Mouse (Mus musculus) heart, adult 9 months (tissue): ENCODE data around the gene Phgr1.

Source experiments
- DNase-seq, 2 experiments: peaks; one replicate each; pipeline ENCODE4 v3.0.0; 2022; ENCODE audit warnings: low spot score in 2 of 2

Phgr1 gene

GRCm38 (mm10) chr2:118822800-118823199 is 50.2 kb downstream of the Phgr1 start:
- no peak for DNase-seq

GRCm38 (mm10) chr2:118824396-118824795 is 51.8 kb downstream of the Phgr1 start:
- no peak for DNase-seq
